Mouse (Mus musculus) thymus, adult 2 months (tissue): ENCODE results near the gene R3hdm1. TPM values are rescaled to one million over a fixed set of nuclear protein-coding genes. Genes with fewer than 3 reads are reported as not detected.
"Not testable (repeated sequence)": the region's sequence is repeated elsewhere in the genome, so short reads cannot be mapped to it uniquely, and the experiment has no call there.

Experiments used
- DNase-seq: peaks from one replicate; pipeline ENCODE4 v3.0.0; 2021
- H3K27ac ChIP-seq: fragments of 200-500 bp; 2 replicates; pipeline ENCODE4 v1.5.1; 2012; ENCODE audit warnings: low read length, control low read depth; ENCODE audit not compliant: control insufficient read depth, insufficient read depth
- H3K27me3 ChIP-seq: fragments of 200-500 bp; 2 replicates; pipeline ENCODE4 v1.6.1; 2012; ENCODE audit warnings: mild to moderate bottlenecking, low read length, moderate library complexity, mixed read lengths; ENCODE audit not compliant: control insufficient read depth, insufficient read depth
- H3K36me3 ChIP-seq: fragments of 200-500 bp; 2 replicates; pipeline ENCODE4 v1.6.1; 2012; ENCODE audit warnings: mild to moderate bottlenecking, low read length, moderate library complexity; ENCODE audit not compliant: control insufficient read depth, insufficient read depth
- H3K4me1 ChIP-seq: fragments of 200-500 bp; replicated peaks from 2 replicates; pipeline ENCODE4 v1.6.1; 2012; ENCODE audit warnings: low read length; ENCODE audit not compliant: control insufficient read depth, insufficient read depth
- H3K4me3 ChIP-seq: fragments of 200-500 bp; 2 replicates; pipeline ENCODE4 v1.5.1; 2012; ENCODE audit warnings: mild to moderate bottlenecking, low read length, control low read depth, moderate library complexity; ENCODE audit not compliant: control insufficient read depth, insufficient read depth
- CTCF ChIP-seq: fragments of 200-500 bp; IDR thresholded peaks from 2 replicates; pipeline ENCODE4 v1.5.1; 2012; ENCODE audit warnings: mild to moderate bottlenecking, control low read depth, low read length, moderate library complexity, borderline replicate concordance; ENCODE audit not compliant: control insufficient read depth, poor library complexity, insufficient read depth; ENCODE audit errors: extremely low read depth
- POLR2A ChIP-seq: fragments of 200-500 bp; IDR thresholded peaks from 2 replicates; pipeline ENCODE4 v1.6.1; 2012; ENCODE audit warnings: mild to moderate bottlenecking, low read length, control low read depth, moderate library complexity; ENCODE audit not compliant: control insufficient read depth, poor library complexity, insufficient read depth; ENCODE audit errors: extremely low read depth
- WGBS: fragments of 180-500 bp; shearing (Covaris S2); methylation state at CpG from one replicate; pipeline ENCODE4 v1.1.7; 2018; 5-methylcytosine and 5-hydroxymethylcytosine counted together
- polyA plus RNA-seq: library from polyadenylated mRNA; depleted of rRNA; stranded (reverse); fragments of >200 nt; gene quantifications from 2 replicates; pipeline ENCODE4 v1.2.3, GENCODE M21; 2012

Gene R3hdm1
- polyA plus RNA-seq, 1 experiment: 129 TPM

DNA sequence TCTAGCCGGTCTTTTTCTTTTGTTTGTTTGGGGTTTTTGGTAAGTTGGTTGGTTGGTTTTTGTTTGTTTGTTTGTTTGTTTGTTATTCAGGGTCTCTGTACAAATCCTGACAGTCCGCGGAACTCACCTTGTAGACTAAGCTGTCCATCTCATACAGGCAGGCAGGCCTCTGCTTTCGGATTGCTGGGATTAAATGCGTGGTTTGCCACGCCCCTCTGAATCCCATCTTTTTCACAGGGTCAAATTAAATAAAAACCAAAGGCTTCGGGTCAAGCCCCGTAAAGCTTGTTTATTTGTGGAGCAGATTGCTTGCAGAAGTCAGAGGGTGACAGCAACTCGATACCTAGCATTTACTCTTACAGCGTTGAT is 140.5 kb downstream of the R3hdm1 start, which contains the start of gene Ubxn4:
Gene Ubxn4, plus strand, starts transcription at position 338 of the 369 bp plus-strand sequence.
- TF ChIP-seq POLR2A (no peak), CTCF (no peak)
- Histone ChIP-seq H3K27ac (peak within 1 kb of the TSS; percentile 52), H3K4me1 (peaks cover 5% of the 10 kb centered on the region), H3K27me3 (no peaks in the 10 kb centered on the region), H3K4me3 (peak within 1 kb of the TSS; percentile 87), H3K36me3 (no peaks in the 10 kb centered on the region)
- no peak for DNase-seq
- WGBS: 23% methylated on average over 10 of the region's 10 CpGs

DNA sequence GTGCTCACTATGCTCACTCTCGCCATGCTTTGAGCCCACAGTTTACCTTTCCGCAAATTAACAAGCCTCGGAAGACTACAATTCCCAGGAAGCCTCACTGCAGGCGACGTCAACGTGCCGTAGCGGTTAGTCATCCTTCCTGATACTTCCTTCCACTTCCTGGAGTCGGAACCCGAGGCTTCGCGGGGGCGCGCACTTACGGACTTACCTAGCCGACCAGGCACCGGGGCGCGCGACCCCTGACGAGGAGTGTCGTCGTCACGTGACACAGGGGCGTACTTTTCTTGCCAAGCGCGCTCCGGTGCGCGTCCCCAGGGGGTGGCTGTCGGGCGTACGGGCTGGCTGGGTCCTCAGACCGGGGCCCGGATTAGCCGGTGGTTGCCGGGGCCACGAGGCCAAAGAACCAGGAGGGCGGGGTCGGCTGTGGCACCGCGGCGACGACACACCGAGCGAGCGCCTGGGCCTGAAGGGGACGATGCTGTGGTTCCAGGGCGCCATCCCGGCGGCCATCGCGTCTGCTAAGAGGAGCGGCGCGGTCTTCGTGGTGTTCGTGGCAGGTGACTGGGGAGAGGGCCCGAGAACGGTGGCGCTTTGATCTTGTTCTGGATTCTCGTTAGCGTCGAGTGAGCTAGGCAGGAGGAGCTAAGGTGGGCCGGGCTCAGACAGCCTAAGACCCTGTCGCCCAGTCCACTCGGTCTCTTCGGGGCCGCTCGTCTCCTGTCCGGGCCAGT is 141.1 kb downstream of the R3hdm1 start:
- peak; percentile 78; the same call in 1 of the 2 replicates for TF ChIP-seq CTCF
- TF ChIP-seq POLR2A: peak; percentile 94
- DNase-seq: peak; percentile 99
- no peaks in the 10 kb centered on the region for H3K36me3 ChIP-seq
- no peaks in the 10 kb centered on the region for H3K27me3 ChIP-seq
- under 1% methylated on average over 71 of the region's 71 CpGs for WGBS
- peak overlapping the region; percentile 87 for H3K4me3 ChIP-seq
- peaks cover 5% of the 10 kb centered on the region for H3K4me1 ChIP-seq
- H3K27ac ChIP-seq: peak overlapping the region; percentile 52

DNA sequence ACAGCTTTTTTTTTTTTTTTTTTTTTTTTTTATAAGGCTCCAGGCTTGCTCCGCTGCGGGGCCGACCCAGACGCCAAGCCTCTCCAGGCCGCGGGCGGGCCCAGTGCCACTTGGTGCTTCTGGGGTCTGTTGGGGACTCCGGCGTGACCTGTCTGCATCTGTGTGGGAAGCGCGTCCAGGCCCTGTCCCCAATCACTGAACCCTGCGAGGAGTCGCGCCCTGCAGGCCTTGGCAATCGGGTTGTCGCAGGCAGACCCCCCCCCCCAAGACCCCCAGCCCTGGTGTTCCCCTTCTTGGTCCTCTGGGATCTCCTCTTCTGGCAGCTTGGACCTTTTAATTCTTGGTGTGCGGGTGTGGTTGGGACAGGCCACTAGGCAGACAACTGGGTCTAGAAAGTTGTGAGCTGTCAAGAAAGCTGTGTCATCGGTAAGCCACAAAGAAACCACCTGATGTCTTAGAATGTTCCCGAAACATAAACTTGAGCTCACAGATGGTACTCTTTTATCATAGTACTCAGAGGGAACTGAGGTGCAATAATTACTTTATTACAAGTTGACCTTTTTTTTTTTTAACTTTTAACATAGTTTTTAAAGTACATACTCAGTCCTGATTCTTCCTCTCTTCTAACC is 141.7 kb downstream of the R3hdm1 start:
- H3K27ac ChIP-seq: peak overlapping the region; percentile 52; the same call in 1 of the 2 replicates
- peaks cover 5% of the 10 kb centered on the region for H3K4me1 ChIP-seq
- WGBS: under 1% methylated on average over 19 of the region's 19 CpGs
- peak; percentile 37 for DNase-seq
- H3K4me3 ChIP-seq: peak overlapping the region; percentile 87
- no peaks in the 10 kb centered on the region for H3K27me3 ChIP-seq
- TF ChIP-seq CTCF (no peak), POLR2A (no peak)
- H3K36me3 ChIP-seq: no peaks in the 10 kb centered on the region

DNA sequence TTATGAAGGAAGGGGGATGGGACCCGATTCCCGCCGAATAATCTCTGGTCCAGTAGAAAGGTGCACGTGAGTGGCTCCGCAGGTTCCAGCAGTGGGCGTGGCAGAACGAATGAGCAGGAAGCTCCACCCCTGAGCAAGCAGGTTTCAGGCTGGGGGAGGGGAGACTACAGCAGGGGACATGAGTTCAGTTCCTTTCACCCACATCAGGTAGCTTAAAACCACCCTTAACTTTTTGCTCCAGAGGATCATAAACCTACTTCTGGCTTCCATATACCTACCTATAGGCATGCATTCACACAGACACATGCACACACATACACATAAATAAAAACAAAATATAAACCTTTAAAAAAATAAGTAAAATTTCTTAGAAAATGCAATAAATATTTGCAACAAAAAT is 164.0 kb downstream of the R3hdm1 start:
- H3K36me3 ChIP-seq: peaks cover 87% of the 10 kb centered on the region
- WGBS: 87% methylated on average over 7 of the region's 7 CpGs

DNA sequence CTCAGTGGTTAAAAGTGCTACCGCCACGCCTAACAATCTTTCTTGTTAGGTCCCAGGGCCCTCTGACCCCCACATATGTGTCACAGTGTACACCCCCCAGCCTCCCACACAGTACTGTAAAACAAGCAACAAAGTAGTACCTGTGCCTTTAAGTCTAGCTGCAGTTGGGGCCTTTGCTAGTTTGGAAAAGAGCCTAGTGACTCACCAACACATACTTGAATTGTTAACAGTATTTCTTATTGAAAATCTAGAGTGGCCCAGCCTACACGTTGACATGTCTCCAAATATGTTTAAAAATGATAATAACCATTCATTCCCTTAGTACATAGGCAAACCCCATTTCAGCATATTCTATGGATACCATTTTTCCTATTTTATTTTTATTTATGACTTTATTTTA is 167.6 kb downstream of the R3hdm1 start:
- 98% methylated on average over 3 of the region's 3 CpGs for WGBS
- H3K27ac ChIP-seq: no peak overlapping the region
- DNase-seq: no peak
- no peak overlapping the region for H3K4me3 ChIP-seq
- no peaks in the 10 kb centered on the region for H3K4me1 ChIP-seq
- TF ChIP-seq CTCF (no peak), POLR2A (no peak)
- H3K27me3 ChIP-seq: no peaks in the 10 kb centered on the region
- H3K36me3 ChIP-seq: peaks cover 87% of the 10 kb centered on the region

More for the DNA sequence above, 164.0 kb downstream of the R3hdm1 start:
- DNase-seq, H3K4me1 ChIP-seq, H3K27me3 ChIP-seq, H3K27ac ChIP-seq, H3K4me3 ChIP-seq: not testable (repeated sequence)

DNA sequence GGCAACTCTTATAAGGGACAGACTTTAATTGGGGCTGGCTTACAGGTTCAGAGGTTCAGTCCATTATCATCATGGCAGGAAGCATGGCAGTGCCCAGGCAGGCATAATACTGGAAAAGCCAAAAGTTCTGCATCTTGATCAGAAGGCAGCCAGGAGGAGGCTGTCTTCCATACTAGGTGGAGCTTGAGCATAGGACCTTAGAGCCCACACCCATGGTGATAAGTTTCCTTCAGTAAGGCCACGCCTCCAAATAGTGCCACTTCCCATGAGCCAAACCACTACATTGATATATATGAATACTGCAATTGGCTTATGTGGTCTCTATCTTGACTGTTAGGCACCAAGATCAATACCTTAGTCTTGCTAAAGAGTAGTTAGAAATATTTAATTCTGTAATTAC is 172.8 kb downstream of the R3hdm1 start:
- no peak for TF ChIP-seq CTCF
- TF ChIP-seq POLR2A: no peak
- Histone ChIP-seq H3K4me3 (no peak overlapping the region), H3K27me3 (no peaks in the 10 kb centered on the region), H3K4me1 (no peaks in the 10 kb centered on the region), H3K27ac (no peak overlapping the region), H3K36me3 (peaks cover 78% of the 10 kb centered on the region)
- 93% methylated on average over 1 of the region's 1 CpGs for WGBS
- no peak for DNase-seq
